Mouse (Mus musculus): ENCODE measurements around the gene Cox7a1. TPM values are rescaled to one million over a fixed set of nuclear protein-coding genes. Genes with fewer than 3 reads are reported as not detected.
A peak's percentile ranks its signal among the peaks of the same experiment; 100 is the strongest.
"Not testable (repeated sequence)": the region's sequence is repeated elsewhere in the genome, so short reads cannot be mapped to it uniquely, and the experiment has no call there.

The Cox7a1 gene
- total RNA-seq, 2 experiments from 2014 or later, result not detected

GRCm38 (mm10) chr7:30189116-30189491, 5.2 kb downstream of the Cox7a1 start:
- no peak for ATAC-seq (replicated peaks; ENCODE audit: low FRiP score, poor library complexity, severe bottlenecking)

- ATAC-seq (replicated peaks; ENCODE audit: low FRiP score, poor library complexity, severe bottlenecking), result no peak
These were observed 8.1 kb downstream of the Cox7a1 start for GRCm38 (mm10) chr7:30192088-30192487.

GRCm38 (mm10) chr7:30193013-30193412, 9.1 kb downstream of the Cox7a1 start:
- no peak for ATAC-seq (replicated peaks; ENCODE audit: low FRiP score, poor library complexity, severe bottlenecking)

- ATAC-seq (replicated peaks; ENCODE audit: low FRiP score, poor library complexity, severe bottlenecking), result peak; percentile 85
These were observed 9.7 kb downstream of the Cox7a1 start for GRCm38 (mm10) chr7:30193581-30194100.

- ATAC-seq (replicated peaks; ENCODE audit: low FRiP score, poor library complexity, severe bottlenecking), result peak; percentile 16
These were observed 10.3 kb downstream of the Cox7a1 start for GRCm38 (mm10) chr7:30194101-30194831.

- peak; percentile 89 for ATAC-seq (replicated peaks; ENCODE audit: low FRiP score, poor library complexity, severe bottlenecking)
These were observed 10.9 kb downstream of the Cox7a1 start for GRCm38 (mm10) chr7:30194884-30195283.

- no peak for ATAC-seq (replicated peaks; ENCODE audit: low FRiP score, poor library complexity, severe bottlenecking)
These were observed 11.5 kb downstream of the Cox7a1 start for GRCm38 (mm10) chr7:30195461-30195860.

- ATAC-seq (replicated peaks; ENCODE audit: low FRiP score, poor library complexity, severe bottlenecking), result no peak
These were observed 12.2 kb downstream of the Cox7a1 start for GRCm38 (mm10) chr7:30196171-30196570.

- ATAC-seq (replicated peaks; ENCODE audit: low FRiP score, poor library complexity, severe bottlenecking), result no peak
These were observed 13.7 kb downstream of the Cox7a1 start for GRCm38 (mm10) chr7:30197592-30198129.

- peak; percentile 58 for ATAC-seq (replicated peaks; ENCODE audit: low FRiP score, poor library complexity, severe bottlenecking)
These were observed 14.6 kb downstream of the Cox7a1 start, which contains the start of gene Capns1 for GRCm38 (mm10) chr7:30198481-30198971. Gene Capns1 (minus strand): TSS chr7:30198811.

GRCm38 (mm10) chr7:30199498-30200139, 15.7 kb downstream of the Cox7a1 start:
- no peak for ATAC-seq (replicated peaks; ENCODE audit: low FRiP score, poor library complexity, severe bottlenecking)

GRCm38 (mm10) chr7:30200200-30200599, 16.3 kb downstream of the Cox7a1 start:
- no peak for ATAC-seq (replicated peaks; ENCODE audit: low FRiP score, poor library complexity, severe bottlenecking)

- ATAC-seq (replicated peaks; ENCODE audit: low FRiP score, poor library complexity, severe bottlenecking), result not testable (repeated sequence)
These were observed 16.7 kb downstream of the Cox7a1 start for GRCm38 (mm10) chr7:30200661-30201060.

- no peak for ATAC-seq (replicated peaks; ENCODE audit: low FRiP score, poor library complexity, severe bottlenecking)
These were observed 19.1 kb downstream of the Cox7a1 start for GRCm38 (mm10) chr7:30202895-30203690.

- no peak for ATAC-seq (replicated peaks; ENCODE audit: low FRiP score, poor library complexity, severe bottlenecking)
These were observed 20.4 kb downstream of the Cox7a1 start for GRCm38 (mm10) chr7:30204380-30204779.

- ATAC-seq (replicated peaks; ENCODE audit: low FRiP score, poor library complexity, severe bottlenecking), result peak; percentile 90
These were observed 21.4 kb downstream of the Cox7a1 start for GRCm38 (mm10) chr7:30205383-30205782.

- ATAC-seq (replicated peaks; ENCODE audit: low FRiP score, poor library complexity, severe bottlenecking), result not testable (repeated sequence)
These were observed 22.4 kb downstream of the Cox7a1 start for GRCm38 (mm10) chr7:30206364-30206763.

- ATAC-seq (replicated peaks; ENCODE audit: low FRiP score, poor library complexity, severe bottlenecking), result no peak
These were observed 27.1 kb downstream of the Cox7a1 start for GRCm38 (mm10) chr7:30211025-30211424.

- no peak for ATAC-seq (replicated peaks; ENCODE audit: low FRiP score, poor library complexity, severe bottlenecking)
These were observed 29.9 kb downstream of the Cox7a1 start for GRCm38 (mm10) chr7:30213881-30214280.

- no peak for ATAC-seq (replicated peaks; ENCODE audit: low FRiP score, poor library complexity, severe bottlenecking)
These were observed 31.9 kb downstream of the Cox7a1 start for GRCm38 (mm10) chr7:30215875-30216274.
